Mouse (Mus musculus) thymus, adult 2 months (tissue): ENCODE results near the gene Stxbp4.

ENCODE experiments used
- CTCF ChIP-seq: fragments of 200-500 bp; IDR thresholded peaks from 2 replicates; pipeline ENCODE4 v1.5.1; 2012; ENCODE audit warnings: mild to moderate bottlenecking, control low read depth, low read length, moderate library complexity, borderline replicate concordance; ENCODE audit not compliant: control insufficient read depth, poor library complexity, insufficient read depth; ENCODE audit errors: extremely low read depth
- POLR2A ChIP-seq: fragments of 200-500 bp; IDR thresholded peaks from 2 replicates; pipeline ENCODE4 v1.6.1; 2012; ENCODE audit warnings: mild to moderate bottlenecking, low read length, control low read depth, moderate library complexity; ENCODE audit not compliant: control insufficient read depth, poor library complexity, insufficient read depth; ENCODE audit errors: extremely low read depth

GRCm38 (mm10) chr11:90677771-90678288 is 39.9 kb upstream of the Stxbp4 start:
- TF ChIP-seq CTCF (no peak), POLR2A (no peak)
